Mouse (Mus musculus) hindbrain, embryonic 11.5 days (tissue): ENCODE results near the gene Plcg1. TPM values are rescaled to one million over a fixed set of nuclear protein-coding genes. Genes with fewer than 3 reads are reported as not detected.

Experiments used
- ATAC-seq: fragments of 200-750 bp; cut with Nextera tagmentation; 2 replicates; pipeline ENCODE4 v1.8.0; 2017; ENCODE audit warnings: mild to moderate bottlenecking, moderate TSS enrichment, moderate library complexity; ENCODE audit not compliant: low FRiP score
- DNase-seq: peaks from one replicate; pipeline ENCODE4 v3.0.0-alpha.2; 2015; ENCODE audit warnings: low spot score
- H3K27ac ChIP-seq: fragments of 300-500 bp; sonication (generic); 2 replicates; pipeline ENCODE4 v1.5.1; 2014; ENCODE audit warnings: mild to moderate bottlenecking, low read depth, low read length
- H3K27me3 ChIP-seq: fragments of 300-500 bp; sonication (generic); 2 replicates; pipeline ENCODE4 v1.6.1; 2014; ENCODE audit warnings: mild to moderate bottlenecking, low read length, moderate library complexity, mixed read lengths; ENCODE audit not compliant: control insufficient read depth, insufficient read depth
- H3K36me3 ChIP-seq: fragments of 300-500 bp; sonication (generic); 2 replicates; pipeline ENCODE4 v1.6.1; 2014; ENCODE audit warnings: mild to moderate bottlenecking, low read length, moderate library complexity, mixed read lengths; ENCODE audit not compliant: control insufficient read depth, insufficient read depth
- H3K4me1 ChIP-seq: fragments of 300-500 bp; sonication (generic); replicated peaks from 2 replicates; pipeline ENCODE4 v1.6.1; 2014; ENCODE audit warnings: low read length, mixed read lengths; ENCODE audit not compliant: control insufficient read depth, insufficient read depth
- H3K4me2 ChIP-seq: fragments of 300-500 bp; sonication (generic); replicated peaks from 2 replicates; pipeline ENCODE4 v1.6.1; 2014; ENCODE audit warnings: mild to moderate bottlenecking, low read depth, low read length
- H3K4me3 ChIP-seq: fragments of 300-500 bp; sonication (generic); 2 replicates; pipeline ENCODE4 v1.5.1; 2014; ENCODE audit warnings: low read depth, low read length
- H3K9ac ChIP-seq: fragments of 300-500 bp; sonication (generic); 2 replicates; pipeline ENCODE4 v1.6.1; 2014; ENCODE audit warnings: low read depth, low read length
- H3K9me3 ChIP-seq: fragments of 300-500 bp; sonication (generic); 2 replicates; pipeline ENCODE4 v1.6.1; 2016; ENCODE audit warnings: low read length; ENCODE audit not compliant: control insufficient read depth
- WGBS: fragments of 180-500 bp; shearing (Covaris S2); extraction: QIAGEN DNeasy Blood & Tissue Kit; methylation state at CpG from one replicate; pipeline ENCODE4 v1.1.7; 2014; 5-methylcytosine and 5-hydroxymethylcytosine counted together
- polyA plus RNA-seq: library from polyadenylated mRNA; unstranded; fragments of >200 nt; fragmentation: Nextera tagmentation; extraction: Ambion mirVana; gene quantifications from 2 replicates; pipeline ENCODE4 v1.2.1, GENCODE M21; 2014

Plcg1 gene
- polyA plus RNA-seq, 1 experiment from 2014 or later, result 67.8 TPM

DNA sequence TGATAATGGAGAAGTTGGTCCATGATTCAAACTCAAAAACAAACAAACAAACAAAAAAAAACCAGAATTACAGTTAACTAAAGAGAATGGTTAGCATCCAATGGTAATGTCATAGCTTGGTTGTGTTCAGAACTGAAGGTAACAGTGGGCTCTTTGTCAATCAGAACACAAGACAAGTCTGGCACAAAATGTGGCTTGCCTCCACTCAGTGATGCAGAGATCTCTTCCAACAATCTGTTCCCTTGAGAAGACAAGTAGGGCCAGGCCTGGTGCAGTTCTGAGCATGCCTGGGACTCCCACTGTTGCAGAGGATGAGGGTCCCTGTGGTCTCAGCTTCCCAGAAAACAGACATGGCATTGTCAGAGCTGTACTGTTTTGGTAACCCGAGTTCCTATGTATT lies 39.8 kb downstream of the Plcg1 start:
- H3K4me1 ChIP-seq, result no peaks in the 10 kb centered on the region
- DNase-seq (no peak), ATAC-seq (no peak)
- no peak overlapping the region for H3K4me2 ChIP-seq
- H3K27ac ChIP-seq, result no peak overlapping the region
- no peaks in the 10 kb centered on the region for H3K36me3 ChIP-seq
- no peak overlapping the region for H3K9ac ChIP-seq
- no peaks in the 10 kb centered on the region for H3K27me3 ChIP-seq
- no peaks in the 10 kb centered on the region for H3K9me3 ChIP-seq
- H3K4me3 ChIP-seq, result no peak overlapping the region
- WGBS, result 86% methylated on average over 1 of the region's 1 CpGs

DNA sequence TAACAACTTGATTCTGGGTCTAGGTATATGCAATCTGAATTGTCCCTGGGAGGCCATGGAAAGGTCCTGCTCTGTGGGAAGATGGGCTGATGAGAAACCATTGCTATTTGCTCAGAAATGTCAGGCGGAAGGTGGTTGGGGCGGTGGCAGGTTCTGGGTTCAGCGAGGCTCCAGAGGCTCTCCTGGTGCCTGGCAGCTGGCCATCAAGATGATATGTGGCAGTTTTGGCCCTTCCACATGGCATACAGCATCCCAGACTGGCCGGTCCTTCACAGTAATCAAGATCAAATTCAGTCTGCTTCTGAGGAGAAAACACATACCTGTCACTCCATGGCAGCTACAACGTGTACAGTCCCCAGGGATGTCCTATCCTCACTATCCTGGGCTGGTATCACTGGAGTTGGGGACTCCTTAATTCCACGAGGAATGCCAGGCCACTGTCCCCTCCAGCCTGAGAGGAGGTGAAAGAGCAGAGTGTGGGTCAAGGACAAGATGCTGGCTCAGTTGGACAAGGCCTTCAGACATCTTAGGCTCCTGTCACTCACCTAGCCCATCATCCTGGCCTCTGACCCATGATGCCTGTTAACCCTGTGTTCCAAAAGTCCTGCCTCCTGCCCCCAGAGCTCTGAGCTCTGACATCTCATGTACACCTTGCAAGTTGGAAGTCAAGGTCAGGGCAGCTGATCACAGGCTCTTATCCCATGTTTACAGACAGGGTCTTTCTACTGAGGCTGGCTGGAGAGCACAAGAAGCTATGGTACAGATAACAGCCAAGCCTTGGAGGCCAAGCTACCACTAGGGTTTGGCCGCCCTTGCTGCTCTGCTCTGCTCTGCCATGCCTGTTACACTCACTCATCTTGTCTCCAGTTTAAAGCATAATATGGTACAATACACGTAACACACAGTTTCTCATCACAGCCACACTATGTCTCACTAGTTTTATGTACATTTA lies 40.5 kb downstream of the Plcg1 start:
- no peak overlapping the region for H3K4me2 ChIP-seq
- H3K27ac ChIP-seq, result no peak overlapping the region
- H3K4me3 ChIP-seq, result no peak overlapping the region
- DNase-seq, result no peak
- WGBS, result 85% methylated on average over 8 of the region's 8 CpGs
- H3K36me3 ChIP-seq, result no peaks in the 10 kb centered on the region
- no peak overlapping the region for H3K9ac ChIP-seq
- H3K9me3 ChIP-seq, result no peaks in the 10 kb centered on the region
- no peak for ATAC-seq
- no peaks in the 10 kb centered on the region for H3K4me1 ChIP-seq
- H3K27me3 ChIP-seq, result no peaks in the 10 kb centered on the region

- Histone ChIP-seq H3K4me3 (no peak overlapping the region), H3K36me3 (no peaks in the 10 kb centered on the region), H3K4me1 (no peaks in the 10 kb centered on the region), H3K27ac (no peak overlapping the region), H3K9me3 (no peaks in the 10 kb centered on the region), H3K9ac (no peak overlapping the region), H3K27me3 (no peaks in the 10 kb centered on the region), H3K4me2 (no peak overlapping the region)
- DNase-seq, result no peak
- 90% methylated on average over 2 of the region's 2 CpGs for WGBS
- no peak for ATAC-seq
Observed at GRCm38 (mm10) chr2:160778034-160778433, 46.9 kb downstream of the Plcg1 start.

- H3K9ac ChIP-seq, result no peak overlapping the region
- H3K36me3 ChIP-seq, result no peaks in the 10 kb centered on the region
- no peak for ATAC-seq
- no peaks in the 10 kb centered on the region for H3K27me3 ChIP-seq
- H3K4me3 ChIP-seq, result no peak overlapping the region
- no peak overlapping the region for H3K4me2 ChIP-seq
- 93% methylated on average over 13 of the region's 13 CpGs for WGBS
- DNase-seq, result no peak
- no peaks in the 10 kb centered on the region for H3K4me1 ChIP-seq
- H3K9me3 ChIP-seq, result no peaks in the 10 kb centered on the region
- no peak overlapping the region for H3K27ac ChIP-seq
Observed at GRCm38 (mm10) chr2:160780154-160780833, 49.2 kb downstream of the Plcg1 start.

GRCm38 (mm10) chr2:160780834-160781219 lies 49.7 kb downstream of the Plcg1 start:
- no peak overlapping the region for H3K27ac ChIP-seq
- H3K4me2 ChIP-seq, result no peak overlapping the region
- ATAC-seq, result no peak
- 95% methylated on average over 2 of the region's 2 CpGs for WGBS
- DNase-seq, result no peak
- H3K9me3 ChIP-seq, result no peaks in the 10 kb centered on the region
- H3K4me1 ChIP-seq, result no peaks in the 10 kb centered on the region
- H3K9ac ChIP-seq, result no peak overlapping the region
- H3K36me3 ChIP-seq, result no peaks in the 10 kb centered on the region
- no peaks in the 10 kb centered on the region for H3K27me3 ChIP-seq
- no peak overlapping the region for H3K4me3 ChIP-seq

- H3K27ac ChIP-seq, result no peak overlapping the region
- H3K4me3 ChIP-seq, result no peak overlapping the region
- no peak overlapping the region for H3K4me2 ChIP-seq
- H3K36me3 ChIP-seq, result no peaks in the 10 kb centered on the region
- H3K9ac ChIP-seq, result no peak overlapping the region
- H3K27me3 ChIP-seq, result no peaks in the 10 kb centered on the region
- ATAC-seq, result no peak
- no peaks in the 10 kb centered on the region for H3K4me1 ChIP-seq
- DNase-seq, result no peak
- H3K9me3 ChIP-seq, result no peaks in the 10 kb centered on the region
- WGBS, result 80% methylated on average over 1 of the region's 1 CpGs
Observed at GRCm38 (mm10) chr2:160786333-160786732, 55.2 kb downstream of the Plcg1 start.

DNA sequence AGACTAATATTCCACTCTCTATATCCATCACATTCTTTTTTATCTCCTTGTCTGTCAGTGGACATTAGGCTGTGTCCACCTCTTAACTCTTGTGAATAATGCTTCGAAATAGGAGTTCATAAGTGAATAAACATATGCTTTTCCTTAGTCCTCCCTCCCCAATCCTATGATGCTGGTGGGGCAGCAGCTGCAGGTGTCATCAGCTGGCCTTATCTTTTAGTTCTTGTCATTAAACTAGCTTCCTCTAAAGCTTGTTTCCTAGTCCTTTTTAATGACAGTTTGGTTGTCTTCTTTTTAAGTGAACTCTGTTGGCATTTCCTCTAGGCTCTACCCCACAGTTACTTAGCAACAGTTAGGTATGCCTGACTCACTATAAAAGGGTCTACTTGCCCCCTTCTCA lies 57.9 kb downstream of the Plcg1 start:
- H3K27me3 ChIP-seq, result no peaks in the 10 kb centered on the region
- no peak overlapping the region for H3K4me3 ChIP-seq
- DNase-seq (no peak), ATAC-seq (no peak)
- no peak overlapping the region for H3K9ac ChIP-seq
- no peak overlapping the region for H3K27ac ChIP-seq
- H3K4me2 ChIP-seq, result no peak overlapping the region
- H3K9me3 ChIP-seq, result no peaks in the 10 kb centered on the region
- H3K4me1 ChIP-seq, result no peaks in the 10 kb centered on the region
- H3K36me3 ChIP-seq, result no peaks in the 10 kb centered on the region
- WGBS, result 87% methylated on average over 1 of the region's 1 CpGs

DNA sequence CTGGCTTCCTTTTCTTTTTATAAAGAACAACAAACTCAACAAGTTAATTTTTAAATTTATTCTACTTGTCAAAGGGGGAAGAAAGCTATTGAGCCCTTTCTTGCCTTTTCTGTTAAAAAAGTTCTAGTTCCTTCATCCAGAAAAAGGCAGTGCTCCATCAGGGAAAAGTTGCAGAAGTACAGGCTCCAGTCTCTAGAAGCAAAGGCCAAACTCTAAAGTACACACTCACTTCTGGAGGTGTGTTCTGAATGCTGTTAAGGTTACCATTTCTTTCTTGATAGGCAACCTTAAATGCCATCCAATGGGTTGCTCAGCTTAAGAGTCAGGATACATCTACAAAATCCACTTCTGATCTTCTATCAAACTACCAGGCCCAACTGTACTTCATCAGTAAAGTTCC lies 58.6 kb downstream of the Plcg1 start:
- Histone ChIP-seq H3K4me1 (no peaks in the 10 kb centered on the region), H3K36me3 (no peaks in the 10 kb centered on the region), H3K9me3 (no peaks in the 10 kb centered on the region)

DNA sequence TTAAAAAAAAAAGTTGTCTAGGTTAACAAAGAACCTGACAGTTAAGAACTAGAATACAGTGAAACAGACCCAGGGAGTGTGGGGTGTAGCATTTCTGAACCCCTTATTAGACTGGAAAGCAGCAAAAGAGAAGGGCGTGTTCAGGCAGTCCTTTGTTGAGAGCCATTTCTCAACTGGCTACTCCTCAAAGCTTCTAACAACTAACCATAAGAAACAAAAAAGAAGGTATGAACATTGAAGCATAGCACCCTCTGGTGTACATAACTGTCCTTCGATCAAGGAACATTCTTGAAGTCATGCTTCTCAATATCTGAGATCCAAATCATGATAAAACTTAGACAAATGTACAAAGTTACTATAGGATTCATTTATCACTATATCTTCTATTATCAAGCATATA lies 62.0 kb downstream of the Plcg1 start:
- DNase-seq, result no peak
- Histone ChIP-seq H3K27me3 (no peaks in the 10 kb centered on the region), H3K9ac (no peak overlapping the region), H3K36me3 (no peaks in the 10 kb centered on the region), H3K4me2 (no peak overlapping the region), H3K4me1 (no peaks in the 10 kb centered on the region), H3K4me3 (no peak overlapping the region), H3K9me3 (no peaks in the 10 kb centered on the region), H3K27ac (no peak overlapping the region)
- no peak for ATAC-seq
- 88% methylated on average over 2 of the region's 2 CpGs for WGBS

More for the DNA sequence above, 58.6 kb downstream of the Plcg1 start:
- Histone ChIP-seq H3K27ac (no peak overlapping the region), H3K27me3 (no peaks in the 10 kb centered on the region), H3K9ac (no peak overlapping the region), H3K4me3 (no peak overlapping the region), H3K4me2 (no peak overlapping the region)
- DNase-seq (no peak), ATAC-seq (no peak)
